Mouse (Mus musculus) large intestine, adult 2 months (tissue): Measurements from ENCODE around the gene Samhd1. TPM values are rescaled to one million over a fixed set of nuclear protein-coding genes. Genes with fewer than 3 reads are reported as not detected.

Experiments
- DNase-seq: peaks from one replicate; pipeline ENCODE4 v3.0.0-alpha.2; 2012; ENCODE audit warnings: low read depth, low spot score
- WGBS: fragments of 180-500 bp; shearing (Covaris S2); methylation state at CpG from one replicate; pipeline ENCODE4 v1.1.7; 2018; 5-methylcytosine and 5-hydroxymethylcytosine counted together
- polyA plus RNA-seq: library from polyadenylated mRNA; depleted of rRNA; stranded (reverse); fragments of >200 nt; gene quantifications from 2 replicates; pipeline ENCODE4 v1.2.3, GENCODE M21; 2012

Samhd1 gene
- polyA plus RNA-seq, 1 experiment = 28.3 TPM

DNA sequence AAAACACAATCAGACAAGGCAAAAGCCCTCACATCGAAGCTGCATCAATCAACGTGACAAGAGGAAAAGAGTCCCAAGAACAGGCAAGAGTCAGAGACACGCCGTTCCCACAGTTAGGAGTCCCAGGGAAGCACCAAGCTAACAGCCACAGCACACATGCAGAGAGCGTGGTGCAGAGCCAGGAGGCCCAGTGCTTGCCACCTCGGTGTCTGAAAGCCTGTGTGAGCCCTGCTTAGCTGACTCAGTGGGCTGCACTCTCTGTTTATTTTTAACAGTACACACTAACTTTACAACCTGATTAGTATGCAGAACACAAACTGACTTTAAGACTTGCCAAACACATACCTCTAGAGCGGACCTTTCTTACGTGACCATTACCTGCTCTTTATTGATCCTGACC lies 30.6 kb downstream of the Samhd1 start:
- 94% methylated on average over 8 of the region's 8 CpGs for WGBS
- DNase-seq = no peak

DNA sequence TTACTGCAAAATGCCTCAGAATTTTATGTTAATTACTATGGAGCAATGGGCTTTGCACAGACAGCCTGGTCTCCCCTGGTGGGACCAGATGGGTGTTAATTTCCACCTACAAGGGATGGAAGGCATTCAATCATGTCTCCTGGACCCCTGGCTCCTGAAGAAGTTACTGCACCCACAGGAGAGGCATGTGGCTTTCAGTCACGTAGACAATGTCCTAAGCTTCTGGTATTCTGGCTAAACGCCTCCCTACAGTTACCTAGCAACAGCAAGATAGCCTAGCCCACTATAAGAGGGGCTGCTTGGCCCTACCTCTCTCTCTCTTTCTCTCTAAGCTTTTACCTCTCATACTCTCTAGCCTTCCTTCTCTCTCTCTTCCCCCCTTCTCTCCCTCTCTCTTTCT lies 32.8 kb downstream of the Samhd1 start:
- no peak for DNase-seq
- WGBS = 82% methylated on average over 2 of the region's 2 CpGs

DNA sequence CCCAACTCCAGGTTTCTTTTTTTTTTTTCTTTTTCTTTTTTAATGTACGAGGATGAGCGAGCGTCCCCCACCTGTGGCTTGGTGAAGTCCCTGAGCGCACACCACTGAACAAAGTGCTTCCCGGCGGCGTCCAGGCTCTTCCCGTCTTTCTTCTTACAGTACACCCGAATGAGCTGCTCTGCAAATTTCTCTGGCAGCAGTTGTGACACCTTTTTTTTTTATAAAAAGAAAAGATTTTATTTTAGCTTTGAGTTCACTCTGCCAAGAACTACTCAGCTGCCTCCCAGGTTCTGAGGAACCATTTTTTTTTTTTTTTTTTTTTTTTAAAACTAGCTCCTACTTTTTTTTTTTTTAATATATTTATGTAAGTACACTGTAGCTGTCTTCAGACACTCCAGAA lies 33.4 kb downstream of the Samhd1 start:
- WGBS = 96% methylated on average over 9 of the region's 9 CpGs
- no peak for DNase-seq

DNA sequence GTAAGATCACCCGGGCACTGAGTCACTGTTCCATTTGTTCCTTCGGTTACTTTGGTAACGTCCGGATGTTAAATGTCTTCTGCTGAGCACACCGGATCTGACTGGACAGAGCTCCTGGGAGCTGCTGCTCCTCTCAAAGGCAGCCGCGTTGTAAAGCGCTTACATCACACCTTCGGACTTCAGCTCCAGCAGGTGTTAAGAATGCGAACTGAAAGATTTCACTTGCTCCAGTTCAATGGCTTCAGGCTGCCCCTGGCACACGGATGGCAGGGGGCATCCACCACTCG lies 34.8 kb downstream of the Samhd1 start:
- DNase-seq = no peak

DNA sequence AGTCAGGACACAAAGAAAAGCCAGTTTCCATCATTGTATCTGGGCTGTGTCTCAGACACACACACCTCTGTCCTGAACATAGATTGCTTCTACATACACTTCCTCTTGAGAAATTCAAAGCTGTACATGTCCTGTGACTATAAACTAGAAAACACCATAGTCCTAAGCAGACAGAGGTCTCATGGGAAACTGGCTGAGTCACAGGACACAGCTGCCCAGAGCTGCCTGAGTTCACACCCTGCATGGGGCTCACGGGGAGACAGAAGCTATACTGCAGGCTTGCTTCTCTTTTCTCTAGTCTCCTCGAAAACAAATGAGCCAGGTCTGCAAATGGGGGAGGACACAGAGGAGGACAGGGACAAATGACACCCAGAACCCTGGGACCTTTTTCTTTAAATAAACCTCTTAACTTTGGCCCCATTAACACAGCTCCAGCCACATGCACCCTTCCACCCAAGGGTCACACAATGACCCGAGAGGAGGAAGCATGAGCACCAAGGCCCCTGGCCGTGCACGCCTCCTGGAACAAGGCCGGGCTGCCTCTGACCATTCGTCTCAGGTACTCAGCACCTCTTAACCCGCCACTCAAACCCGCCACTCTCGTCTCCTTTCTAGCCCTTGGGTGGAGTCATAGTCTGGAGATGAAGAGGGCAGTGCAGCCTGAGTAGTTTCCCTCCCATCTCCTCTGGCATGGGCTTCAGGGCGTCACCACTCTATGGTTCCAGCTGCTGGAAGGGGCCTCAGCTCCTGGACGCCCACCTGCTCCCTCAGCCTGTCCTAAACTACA lies 35.3 kb downstream of the Samhd1 start:
- DNase-seq = no peak
- 77% methylated on average over 12 of the region's 12 CpGs for WGBS

More for the DNA sequence above, 34.8 kb downstream of the Samhd1 start:
- 85% methylated on average over 12 of the region's 12 CpGs for WGBS

DNA sequence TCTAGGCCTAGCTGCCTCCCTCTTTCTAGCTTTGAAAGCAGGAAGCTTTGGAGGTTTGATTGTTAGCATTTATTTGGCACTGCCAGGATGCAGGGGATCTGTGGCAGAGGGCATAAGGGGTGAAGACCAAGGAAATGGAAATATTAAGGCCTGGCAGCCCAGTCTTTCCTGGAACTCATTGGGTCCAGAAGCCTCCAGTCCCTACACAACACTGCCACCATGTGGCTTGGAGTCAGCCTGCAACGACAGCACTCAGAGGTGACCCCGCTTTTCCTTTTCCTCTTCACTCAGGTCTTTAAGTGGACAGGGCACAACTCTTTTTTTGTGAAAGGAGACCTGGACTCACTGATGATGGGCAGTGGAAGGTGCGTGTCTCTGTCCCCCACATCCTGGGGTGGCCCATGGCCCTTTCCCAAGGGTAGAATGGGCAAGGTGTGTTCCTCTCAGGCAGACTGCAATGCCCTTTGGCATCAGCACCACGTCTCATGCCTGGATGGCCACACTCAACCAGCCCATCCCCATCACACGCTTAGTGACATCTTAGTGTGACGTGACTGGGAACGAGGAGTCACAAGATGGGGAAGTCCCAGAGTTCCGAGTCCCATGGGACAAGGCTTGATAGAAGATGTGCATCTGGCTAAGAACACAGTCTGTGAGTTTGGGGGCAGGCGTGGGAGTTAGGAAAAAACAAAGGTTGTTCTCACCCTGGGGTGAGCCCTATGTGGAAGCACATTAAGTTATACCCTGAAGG lies 39.9 kb downstream of the Samhd1 start:
- WGBS = 60% methylated on average over 9 of the region's 9 CpGs
- DNase-seq = peak; percentile 46

DNA sequence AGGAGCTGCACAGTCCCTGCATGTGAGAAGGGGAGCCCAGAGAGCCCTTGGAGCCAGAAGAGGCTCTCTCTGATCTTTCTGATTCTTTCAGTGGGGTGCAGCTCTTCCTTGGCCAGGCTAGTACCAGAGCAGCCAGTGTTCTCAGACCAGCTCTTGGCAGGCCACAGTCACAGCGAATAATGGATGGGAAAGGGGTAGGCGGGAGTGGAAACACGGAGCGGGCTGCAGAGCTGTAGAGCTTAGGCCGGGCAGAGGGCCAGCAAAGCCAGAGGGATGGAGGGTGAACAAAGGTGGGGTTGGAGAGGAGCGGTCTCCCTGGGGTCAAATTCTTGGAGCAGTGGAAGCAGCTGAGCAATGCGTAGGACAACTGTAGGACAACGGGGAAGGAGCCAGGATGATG lies 43.0 kb downstream of the Samhd1 start:
- no peak for DNase-seq
- WGBS = 54% methylated on average over 8 of the region's 8 CpGs

DNA sequence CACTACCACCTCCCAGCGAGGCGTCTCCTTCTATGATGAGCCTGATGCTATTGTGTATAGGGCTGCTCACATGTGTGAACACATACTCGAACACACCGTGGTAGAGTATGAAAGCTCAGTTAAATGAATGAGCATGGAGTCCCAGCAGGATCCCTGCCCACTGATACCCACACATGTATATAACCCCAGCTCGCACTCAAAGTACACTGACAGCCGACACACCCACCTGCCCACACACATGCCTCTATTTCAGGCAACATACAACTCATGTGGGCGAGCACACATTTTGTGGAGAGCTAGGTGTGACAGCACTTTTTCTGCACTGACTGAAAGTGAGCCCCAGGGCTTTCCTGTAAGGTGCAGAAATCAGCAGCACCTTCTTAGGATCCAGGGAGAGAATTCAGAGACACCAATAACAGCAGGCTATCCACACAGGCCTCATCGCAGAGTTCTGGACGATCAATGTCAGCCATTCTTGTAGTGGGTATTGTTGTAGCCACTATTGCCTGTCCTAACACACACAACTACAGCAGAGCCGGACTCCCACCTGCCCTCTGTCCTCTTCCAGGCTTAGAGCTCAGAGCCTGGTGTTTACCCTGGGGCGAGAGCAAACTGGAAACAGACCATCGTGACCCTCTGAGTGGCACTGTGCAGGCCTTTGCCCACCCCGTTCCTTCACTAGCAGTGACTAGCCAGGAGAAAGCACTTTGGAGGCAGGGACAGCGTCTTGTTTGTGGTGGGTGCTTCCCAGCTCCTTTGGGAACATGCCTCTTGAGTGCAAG lies 47.3 kb downstream of the Samhd1 start:
- WGBS = 78% methylated on average over 14 of the region's 14 CpGs
- DNase-seq = no peak

DNA sequence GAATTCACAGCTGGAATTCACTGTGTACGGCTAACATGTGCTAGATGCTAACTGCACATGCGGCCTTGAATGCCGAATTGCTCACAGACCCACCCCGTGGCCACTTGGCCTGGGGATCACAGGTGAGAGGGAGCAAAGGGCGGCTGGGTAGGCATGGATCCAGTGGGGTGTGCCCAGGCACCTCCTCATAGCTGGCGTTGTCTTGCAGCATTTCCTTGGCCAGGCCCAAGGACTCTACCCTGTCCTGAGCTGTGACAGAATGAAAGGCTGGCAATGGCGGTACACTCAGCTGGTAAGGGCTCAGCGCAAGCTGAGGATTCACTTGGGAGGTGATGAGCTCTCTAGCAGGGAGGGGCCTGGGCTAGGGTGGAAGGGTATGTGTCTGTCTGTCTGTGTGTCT lies 48.3 kb downstream of the Samhd1 start, which contains the start of gene Tldc2:
Tldc2 (plus strand) TSS at position 260 of the 400 bp plus-strand sequence.
- 36% methylated on average over 8 of the region's 8 CpGs for WGBS
- DNase-seq = peak; percentile 83

DNA sequence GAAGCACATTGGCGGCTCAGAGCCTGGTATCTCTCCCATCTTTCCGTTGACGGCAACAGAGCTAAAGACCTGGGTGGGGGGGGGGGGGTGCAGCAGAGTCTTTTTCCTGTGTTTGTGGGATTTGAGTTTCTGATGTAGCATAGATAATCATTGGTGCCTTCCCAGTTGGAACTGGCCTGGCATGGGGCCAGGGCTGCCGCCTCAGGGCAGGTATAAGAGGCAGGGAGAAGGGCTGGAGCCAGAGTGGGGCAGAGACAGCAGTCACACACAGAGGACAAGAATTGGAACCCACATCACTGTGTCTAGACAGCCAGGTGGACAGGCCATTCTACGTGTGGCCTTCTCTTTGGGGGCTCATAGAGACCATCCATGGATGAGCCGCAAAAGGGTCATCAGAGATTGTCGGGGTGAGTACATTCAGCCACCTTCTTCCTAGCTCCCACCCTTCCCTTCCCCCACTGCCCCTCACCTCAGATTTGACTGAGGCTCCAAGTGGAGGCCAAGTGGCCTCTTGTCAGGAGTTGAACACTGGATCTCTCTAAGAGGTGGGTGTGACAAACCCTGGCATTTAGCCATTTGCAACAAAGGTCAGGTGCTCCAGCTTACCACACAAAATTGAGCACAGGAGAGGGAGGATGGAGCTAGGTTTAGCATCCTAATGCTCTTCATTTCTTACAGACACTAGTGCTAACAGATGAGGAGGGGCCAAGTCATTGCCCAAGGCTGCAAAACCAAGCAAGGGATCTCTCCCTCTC lies 50.1 kb downstream of the Samhd1 start:
- peak; percentile 40 for DNase-seq
- 82% methylated on average over 7 of the region's 7 CpGs for WGBS

DNA sequence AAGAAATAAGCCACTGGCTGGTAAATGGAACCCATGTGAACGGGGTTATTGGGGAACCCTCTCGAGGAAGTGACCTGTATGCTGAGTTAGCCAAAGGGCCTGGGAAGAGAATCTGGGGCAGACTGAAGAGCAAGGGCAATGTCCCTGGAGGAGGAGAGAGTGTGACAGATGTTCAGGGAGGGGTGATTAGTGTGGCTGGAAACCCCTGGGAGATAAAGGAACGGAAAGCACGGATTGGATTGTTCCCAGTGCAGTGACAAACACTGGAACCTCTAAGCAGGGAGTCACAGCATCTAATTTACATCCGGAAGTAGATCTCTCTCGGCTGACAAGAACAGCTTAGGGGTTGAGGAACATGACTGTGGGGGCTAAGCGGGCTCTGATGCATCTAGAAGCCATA lies 53.1 kb downstream of the Samhd1 start:
- WGBS = 57% methylated on average over 7 of the region's 7 CpGs
- no peak for DNase-seq

DNA sequence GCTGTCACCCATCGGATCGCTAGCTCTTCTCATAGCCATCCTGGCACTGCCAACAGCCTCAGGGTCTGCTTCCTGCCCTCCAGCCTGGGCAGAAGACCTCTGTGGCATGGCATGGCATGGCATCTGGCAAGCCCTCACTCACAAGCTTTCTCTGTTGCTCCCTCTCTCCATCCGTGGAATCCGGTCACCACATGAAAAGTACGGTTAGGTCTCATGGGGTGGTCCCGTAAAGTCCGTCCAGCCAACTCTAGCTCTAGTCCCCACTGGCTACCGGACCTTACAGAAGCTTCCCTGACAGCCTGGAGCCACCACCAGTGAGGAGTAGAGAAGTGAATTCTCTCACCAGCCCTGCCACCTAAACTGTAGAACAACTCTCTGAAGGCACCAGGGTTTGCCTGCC lies 53.7 kb downstream of the Samhd1 start:
- 90% methylated on average over 8 of the region's 8 CpGs for WGBS
- DNase-seq = no peak

DNA sequence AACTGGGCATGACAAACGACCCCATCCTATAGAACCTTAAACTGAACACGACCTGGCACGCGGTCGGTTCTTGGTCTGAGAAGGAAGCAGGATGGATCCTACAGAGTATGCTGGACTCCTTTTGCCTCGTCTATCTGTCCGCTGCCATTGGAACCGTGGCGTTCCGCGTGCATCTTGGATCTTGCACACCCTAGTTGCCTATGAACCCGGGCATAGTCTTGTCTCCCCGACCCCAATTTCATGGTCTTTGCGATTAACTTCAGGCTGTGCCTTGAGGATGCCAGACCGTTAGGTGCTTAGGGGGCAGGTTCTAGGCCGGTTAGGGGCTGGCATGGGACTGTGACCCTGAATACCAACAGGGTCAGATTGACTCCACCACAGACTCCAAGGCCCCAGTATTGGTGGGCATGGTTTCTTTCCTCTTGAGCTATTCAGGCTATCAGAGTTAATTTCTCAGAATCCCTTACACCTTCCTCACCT lies 55.3 kb downstream of the Samhd1 start:
- 21% methylated on average over 16 of the region's 16 CpGs for WGBS
- no peak for DNase-seq

DNA sequence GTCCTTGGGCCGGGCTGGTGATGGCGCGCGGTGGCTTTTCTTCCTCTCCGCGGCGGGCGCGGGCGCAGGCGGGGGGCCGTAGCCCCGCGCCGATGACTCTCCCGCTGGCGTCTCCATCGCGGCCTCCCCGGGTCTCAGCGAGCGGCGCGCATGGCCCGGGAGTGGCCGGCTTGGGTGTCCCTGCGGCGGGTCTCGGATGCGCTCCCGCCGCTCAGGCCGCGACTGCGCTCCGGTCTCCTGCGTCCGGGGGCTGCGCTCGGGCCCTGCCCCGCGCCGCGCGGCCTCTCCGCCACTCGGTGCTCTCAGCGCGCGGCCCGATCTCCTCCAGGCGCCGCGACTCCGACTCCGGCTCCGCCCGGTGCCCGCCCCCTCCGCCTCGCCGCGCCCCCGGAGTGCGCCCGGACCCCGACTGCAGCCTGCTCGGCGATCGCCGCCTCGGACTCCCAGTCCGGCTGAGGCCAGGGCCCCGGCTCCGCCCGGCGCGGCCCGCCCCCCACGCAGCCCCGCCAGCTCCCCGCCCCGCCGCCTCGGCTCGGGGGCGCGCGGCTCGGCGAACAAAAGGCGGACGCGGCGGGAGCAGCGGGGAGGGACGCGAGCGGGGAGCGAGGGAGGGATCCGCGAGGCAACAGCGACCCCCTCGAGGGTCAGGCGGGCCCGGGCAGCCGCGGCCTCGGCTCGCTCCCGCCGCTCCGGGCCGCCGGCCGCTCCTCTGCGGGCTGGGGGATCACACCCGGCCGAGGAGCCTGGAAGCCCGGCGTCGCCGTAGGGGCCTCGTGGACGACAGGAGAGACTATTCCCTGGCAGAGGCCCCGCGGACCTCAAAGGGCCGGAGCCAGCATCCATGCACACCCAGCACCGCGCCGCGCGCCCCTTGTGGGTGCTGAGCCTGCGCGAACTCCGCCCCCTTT lies 56.0 kb downstream of the Samhd1 start, which contains the start of gene Soga1:
Soga1 (minus strand) TSS at position 462 of the 908 bp plus-strand sequence.
- no peak for DNase-seq
- WGBS = 1% methylated on average over 123 of the region's 136 CpGs

DNA sequence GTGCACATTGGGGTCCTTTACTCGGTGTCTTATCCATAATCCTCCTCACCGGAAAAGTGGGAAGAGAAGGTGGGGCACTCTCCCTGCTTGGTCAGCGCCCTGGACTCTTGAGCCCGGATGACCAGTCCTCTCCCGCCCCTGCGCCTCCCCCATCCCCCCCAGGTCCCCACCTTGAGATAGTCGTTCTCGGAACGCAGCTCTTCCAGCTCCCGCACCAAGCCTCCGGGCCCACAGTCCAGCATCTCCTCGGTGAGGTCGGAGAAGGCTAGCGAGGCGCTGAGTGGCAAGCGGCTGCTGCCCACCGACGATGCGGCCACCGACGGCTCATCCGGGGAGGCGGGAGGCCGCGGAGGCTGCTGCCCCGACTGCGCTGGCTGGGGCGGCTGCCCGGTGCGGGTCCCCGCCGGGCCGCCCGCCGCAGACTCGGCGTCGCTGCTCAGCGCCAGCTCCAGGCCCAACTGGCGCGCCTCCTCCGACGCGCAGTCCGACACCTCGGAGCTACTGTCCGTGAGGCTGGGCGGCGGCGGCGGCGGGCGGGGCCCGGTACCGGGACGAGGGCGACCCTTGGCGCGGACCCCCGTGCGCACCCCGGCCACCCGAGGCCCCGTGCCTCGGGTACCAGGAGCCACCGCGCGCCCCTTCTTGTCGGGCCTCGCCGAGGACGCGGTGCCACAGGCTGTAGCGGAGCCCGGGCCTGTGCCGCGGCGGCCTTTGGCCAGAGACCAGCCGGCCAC lies 56.8 kb downstream of the Samhd1 start:
- 2% methylated on average over 79 of the region's 79 CpGs for WGBS

DNA sequence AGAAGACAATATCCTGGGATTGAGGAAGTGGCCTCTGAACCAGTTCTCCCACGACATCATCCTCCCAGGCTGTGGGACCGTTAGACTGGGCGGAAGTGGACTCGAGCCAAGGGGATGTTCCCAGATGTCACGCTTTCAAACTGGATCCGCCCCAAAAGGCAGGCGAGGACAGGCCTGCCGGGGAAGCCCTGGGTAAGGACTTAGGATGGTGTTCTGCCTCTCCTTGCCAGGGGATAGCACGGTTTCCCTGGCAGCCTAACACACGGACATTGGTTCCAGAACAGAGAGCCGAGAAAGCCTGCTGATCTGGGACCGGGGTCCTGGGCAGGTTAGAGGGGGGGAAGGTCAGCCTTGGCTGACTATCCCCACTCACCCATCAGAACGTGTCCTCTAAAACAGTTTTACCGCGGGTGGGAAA lies 57.4 kb downstream of the Samhd1 start:
- 3% methylated on average over 15 of the region's 15 CpGs for WGBS
- DNase-seq = no peak

More for the DNA sequence above, 56.8 kb downstream of the Samhd1 start:
- DNase-seq = no peak

DNA sequence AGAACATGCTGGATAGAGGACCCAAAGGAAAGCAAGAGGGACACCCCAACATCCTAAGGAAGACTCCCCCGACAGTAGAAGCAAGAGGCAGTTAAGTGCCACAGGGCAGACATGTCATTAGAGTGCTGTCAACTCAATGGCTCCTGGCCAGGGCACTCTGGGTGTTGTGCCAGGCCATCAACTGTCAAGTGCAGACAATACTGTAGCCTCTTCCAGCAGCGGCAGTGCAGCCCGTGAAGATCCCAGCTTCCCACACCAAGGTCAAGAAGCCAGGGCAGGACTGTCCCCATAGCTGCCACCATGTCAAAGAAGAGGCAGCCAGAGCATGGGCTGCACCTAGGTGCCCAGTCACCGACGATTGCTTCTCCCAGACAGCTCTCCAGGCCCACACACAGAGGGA lies 57.9 kb downstream of the Samhd1 start:
- 26% methylated on average over 5 of the region's 5 CpGs for WGBS
- DNase-seq = no peak

DNA sequence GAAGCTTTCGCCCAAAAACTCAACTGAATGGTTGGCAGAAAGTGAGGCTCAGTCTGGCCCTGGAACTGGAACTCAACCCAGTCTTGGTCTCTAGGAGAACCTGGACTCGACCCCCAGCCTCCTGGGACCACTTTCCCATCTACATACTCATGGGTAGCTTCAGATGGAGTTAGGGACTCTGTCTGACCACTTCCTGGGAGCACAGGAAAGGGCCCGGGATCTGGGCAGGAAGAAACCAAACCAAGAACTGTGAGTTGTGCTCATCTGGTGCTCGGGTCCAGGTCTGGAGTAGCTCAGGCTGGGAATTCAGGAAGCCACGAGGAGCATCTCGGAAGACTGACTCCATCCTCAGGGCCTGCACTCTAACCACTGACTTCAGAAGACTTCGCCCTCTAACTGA lies 58.5 kb downstream of the Samhd1 start:
- 73% methylated on average over 7 of the region's 7 CpGs for WGBS
- DNase-seq = no peak
